Mouse (Mus musculus) T-helper 2 cell (primary cell): ENCODE data around the gene Tmem229b.
"Not testable (repeated sequence)": the region's sequence is repeated elsewhere in the genome, so short reads cannot be mapped to it uniquely, and the experiment has no call there.

Source experiments
- in situ Hi-C: fragments of 300-600 bp; cut with MboI, MseI; formaldehyde crosslinking; loops from one replicate; pipeline ENCODE4 v1.15.1; 2025; ENCODE audit warnings: high pct_unique_total_duplicates

Gene Tmem229b

GRCm38 (mm10) chr12:79006478-79007125 lies 825 bp downstream of the Tmem229b start:
- in situ Hi-C loops: no loop called here

GRCm38 (mm10) chr12:79006076-79006475 lies 1.4 kb downstream of the Tmem229b start:
- in situ Hi-C loops: no loop called here

- in situ Hi-C loops: no loop called here
Observed at GRCm38 (mm10) chr12:79005456-79005855, 2.0 kb downstream of the Tmem229b start.

GRCm38 (mm10) chr12:79002978-79003377 lies 4.4 kb downstream of the Tmem229b start:
- in situ Hi-C loops: no loop called here

- in situ Hi-C loops: no loop called here
Observed at GRCm38 (mm10) chr12:79002406-79002805, 5.0 kb downstream of the Tmem229b start.

GRCm38 (mm10) chr12:78996711-78997110 lies 10.7 kb downstream of the Tmem229b start:
- in situ Hi-C loops: no loop called here

- in situ Hi-C loops: no loop called here
Observed at GRCm38 (mm10) chr12:78996271-78996670, 11.2 kb downstream of the Tmem229b start.

GRCm38 (mm10) chr12:78987581-78988081 lies 19.8 kb downstream of the Tmem229b start:
- in situ Hi-C loops: no loop called here

- in situ Hi-C loops: no loop called here
Observed at GRCm38 (mm10) chr12:78984035-78984432, 23.4 kb downstream of the Tmem229b start.

- in situ Hi-C loops: no loop called here
Observed at GRCm38 (mm10) chr12:78983296-78984034, 24.0 kb downstream of the Tmem229b start.

GRCm38 (mm10) chr12:78981938-78982825 lies 25.2 kb downstream of the Tmem229b start:
- in situ Hi-C loops: no loop called here

GRCm38 (mm10) chr12:78981131-78981530 lies 26.3 kb downstream of the Tmem229b start:
- in situ Hi-C loops: no loop called here

- in situ Hi-C loops: no loop called here
Observed at GRCm38 (mm10) chr12:78980683-78981091, 26.7 kb downstream of the Tmem229b start.

GRCm38 (mm10) chr12:78977552-78977951 lies 29.9 kb downstream of the Tmem229b start:
- in situ Hi-C loops: no loop called here

GRCm38 (mm10) chr12:78977078-78977477 lies 30.3 kb downstream of the Tmem229b start:
- in situ Hi-C loops: no loop called here

GRCm38 (mm10) chr12:78975836-78976235 lies 31.6 kb downstream of the Tmem229b start:
- in situ Hi-C loops: no loop called here

- in situ Hi-C loops: no loop called here
Observed at GRCm38 (mm10) chr12:78974767-78975166, 32.7 kb downstream of the Tmem229b start.

- in situ Hi-C loops: no loop called here
Observed at GRCm38 (mm10) chr12:78973779-78974178, 33.6 kb downstream of the Tmem229b start.

- in situ Hi-C loops: no loop called here
Observed at GRCm38 (mm10) chr12:78971649-78972048, 35.8 kb downstream of the Tmem229b start.

- in situ Hi-C loops: no loop called here
Observed at GRCm38 (mm10) chr12:78970725-78971124, 36.7 kb downstream of the Tmem229b start.

- in situ Hi-C loops: not testable (repeated sequence)
Observed at GRCm38 (mm10) chr12:78964496-78964895, 42.9 kb downstream of the Tmem229b start.

- in situ Hi-C loops: no loop called here
Observed at GRCm38 (mm10) chr12:78956405-78956804, 51.0 kb downstream of the Tmem229b start.
